Mouse (Mus musculus) kidney, embryonic 16.5 days (tissue): ENCODE results near the gene Gm20481. TPM values are rescaled to one million over a fixed set of nuclear protein-coding genes. Genes with fewer than 3 reads are reported as not detected.

Source experiments
- ATAC-seq: fragments of 200-750 bp; cut with Nextera tagmentation; 2 replicates; pipeline ENCODE4 v1.8.0; 2017; ENCODE audit warnings: moderate TSS enrichment; ENCODE audit not compliant: low FRiP score, low TSS enrichment
- H3K27ac ChIP-seq: fragments of 300-500 bp; sonication (generic); 2 replicates; pipeline ENCODE4 v1.5.1; 2014; ENCODE audit warnings: low read length
- H3K27me3 ChIP-seq: fragments of 300-500 bp; sonication (generic); 2 replicates; pipeline ENCODE4 v1.6.1; 2014; ENCODE audit warnings: low read length, control low read depth, mixed read lengths; ENCODE audit not compliant: insufficient read depth
- H3K36me3 ChIP-seq: fragments of 300-500 bp; sonication (generic); 2 replicates; pipeline ENCODE4 v1.6.1; 2014; ENCODE audit warnings: low read length, control low read depth, mixed read lengths; ENCODE audit not compliant: insufficient read depth
- H3K4me1 ChIP-seq: fragments of 300-500 bp; sonication (generic); 2 replicates; pipeline ENCODE4 v1.6.1; 2014; ENCODE audit warnings: low read length, control low read depth, mixed read lengths; ENCODE audit not compliant: insufficient read depth
- H3K4me2 ChIP-seq: fragments of 300-500 bp; sonication (generic); replicated peaks from 2 replicates; pipeline ENCODE4 v1.6.1; 2014; ENCODE audit warnings: low read depth, low read length
- H3K4me3 ChIP-seq: fragments of 300-500 bp; sonication (generic); 2 replicates; pipeline ENCODE4 v1.5.1; 2014; ENCODE audit warnings: mild to moderate bottlenecking, low read length
- H3K9ac ChIP-seq: fragments of 300-500 bp; sonication (generic); replicated peaks from 2 replicates; pipeline ENCODE4 v1.6.1; 2014; ENCODE audit warnings: low read length
- H3K9me3 ChIP-seq: fragments of 300-500 bp; sonication (generic); 2 replicates; pipeline ENCODE4 v1.6.1; 2016; ENCODE audit warnings: low read length, control low read depth
- WGBS: fragments of 180-500 bp; shearing (Covaris S2); extraction: QIAGEN DNeasy Blood & Tissue Kit; methylation state at CpG from one replicate; pipeline ENCODE4 v1.1.7; 2014; 5-methylcytosine and 5-hydroxymethylcytosine counted together
- polyA plus RNA-seq: library from polyadenylated mRNA; unstranded; fragments of >200 nt; fragmentation: Nextera tagmentation; extraction: Ambion mirVana; gene quantifications from 2 replicates; pipeline ENCODE4 v1.2.1, GENCODE M21; 2015

Gm20481 gene
- polyA plus RNA-seq, 1 experiment from 2014 or later, result not detected

DNA sequence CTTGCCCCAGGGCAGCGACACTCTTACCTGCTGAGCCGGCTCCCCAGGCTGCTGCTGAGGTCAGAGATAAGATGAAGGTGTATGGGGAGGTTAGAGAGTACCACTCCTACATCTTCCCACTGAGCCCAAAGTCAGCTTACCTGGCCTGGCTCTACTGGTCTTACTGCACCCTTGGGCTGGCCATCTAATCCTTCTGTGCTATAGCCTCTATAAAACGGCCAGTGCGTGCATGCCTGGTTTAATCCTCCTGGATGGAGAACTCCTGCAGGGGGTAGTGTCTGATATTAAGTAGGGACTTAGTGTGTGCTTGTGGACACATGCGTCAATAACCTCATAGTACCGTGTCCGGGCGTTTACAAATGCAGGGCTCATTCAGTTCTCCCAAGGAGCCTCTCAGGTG is 50.8 kb downstream of the Gm20481 start:
- Histone ChIP-seq H3K9ac (no peak overlapping the region), H3K4me1 (peaks cover 11% of the 10 kb centered on the region), H3K4me2 (no peak overlapping the region), H3K36me3 (peaks cover 8% of the 10 kb centered on the region), H3K27me3 (no peaks in the 10 kb centered on the region), H3K27ac (no peak overlapping the region), H3K9me3 (no peaks in the 10 kb centered on the region), H3K4me3 (no peak overlapping the region)
- 86% methylated on average over 8 of the region's 8 CpGs for WGBS
- ATAC-seq, result no peak

DNA sequence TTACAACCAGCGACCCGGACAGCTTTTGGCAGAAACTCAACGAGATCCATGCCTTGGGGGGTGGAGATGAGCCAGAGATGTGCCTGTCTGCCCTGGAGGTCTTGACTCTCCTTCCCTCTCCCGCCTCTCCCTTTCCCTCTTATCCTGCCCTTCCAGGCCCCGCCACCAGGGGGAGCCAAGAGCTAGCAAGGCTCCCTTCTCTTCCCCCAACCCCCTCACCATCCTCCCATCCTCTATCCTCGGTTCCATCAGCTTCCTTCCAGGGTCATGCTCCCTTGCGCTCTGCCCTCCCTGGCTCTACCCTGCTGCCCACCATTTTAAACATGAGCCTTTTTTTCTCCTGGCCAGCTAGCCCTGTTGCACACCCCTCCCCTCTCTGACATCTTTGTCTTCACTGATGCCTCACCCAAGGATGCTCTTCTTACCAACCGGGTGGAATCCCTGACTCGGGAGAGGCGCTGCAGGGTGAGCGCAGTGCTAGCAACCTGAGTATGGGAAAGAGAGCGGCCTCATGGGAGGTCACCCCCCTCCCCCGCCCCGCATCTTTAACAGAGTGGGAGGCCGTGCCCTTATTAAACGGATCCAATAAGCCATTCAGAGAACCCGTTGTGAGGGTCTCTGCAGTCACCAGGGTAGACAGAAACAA is 51.6 kb downstream of the Gm20481 start:
- ATAC-seq, result peak; percentile 62
- no peak overlapping the region for H3K4me3 ChIP-seq
- H3K4me1 ChIP-seq, result peaks cover 17% of the 10 kb centered on the region
- peaks cover 1% of the 10 kb centered on the region; the same call in 1 of the 2 replicates for H3K36me3 ChIP-seq
- 10% methylated on average over 17 of the region's 17 CpGs for WGBS
- H3K9me3 ChIP-seq, result no peaks in the 10 kb centered on the region
- no peak overlapping the region; the same call in 1 of the 2 replicates for H3K9ac ChIP-seq
- H3K4me2 ChIP-seq, result peak overlapping the region; percentile 37
- peak overlapping the region; percentile 84 for H3K27ac ChIP-seq
- H3K27me3 ChIP-seq, result no peaks in the 10 kb centered on the region

Other genes starting within 250 kb of the Gm20481 start
- gene C4b, start 226.0 kb upstream of the Gm20481 start, polyA plus RNA-seq, result 0.78 and 1.5 TPM in 2 replicates
- gene Cyp21a1, start 165.4 kb upstream of the Gm20481 start, polyA plus RNA-seq, result 38.4 and 41.9 TPM in 2 replicates
- 31.7 and 34.7 TPM in 2 replicates for gene Stk19, start 133.0 kb upstream of the Gm20481 start, polyA plus RNA-seq
- 71.0 and 77.9 TPM in 2 replicates for gene Dxo, start 132.9 kb upstream of the Gm20481 start, polyA plus RNA-seq
- gene Skiv2l, start 119.7 kb upstream of the Gm20481 start, polyA plus RNA-seq, result 59.3 and 62.0 TPM in 2 replicates
- gene Nelfe, start 119.5 kb upstream of the Gm20481 start, polyA plus RNA-seq, result 117 and 121 TPM in 2 replicates
- gene Cfb, start 107.4 kb upstream of the Gm20481 start, polyA plus RNA-seq, result 15.1 and 17.3 TPM in 2 replicates
- gene Zbtb12, start 90.4 kb upstream of the Gm20481 start, polyA plus RNA-seq, result 3.5 and 4.3 TPM in 2 replicates
- gene Gm20547, start 87.9 kb upstream of the Gm20481 start, polyA plus RNA-seq, result not detected in 2 replicates
- gene C2, start 71.6 kb upstream of the Gm20481 start, polyA plus RNA-seq, result 4.6 and 5.7 TPM in 2 replicates
- gene Ehmt2, start 71.4 kb upstream of the Gm20481 start, polyA plus RNA-seq, result 89.9 and 92.8 TPM in 2 replicates
- 17.9 and 18.9 TPM in 2 replicates for gene Slc44a4, start 55.4 kb upstream of the Gm20481 start, polyA plus RNA-seq
- gene Neu1, start 38.7 kb upstream of the Gm20481 start, polyA plus RNA-seq, result 50.0 and 54.1 TPM in 2 replicates
- 0.76 and 0.80 TPM in 2 replicates for gene Hspa1b, start 10.7 kb upstream of the Gm20481 start, polyA plus RNA-seq
- 11.2 and 13.4 TPM in 2 replicates for gene Hspa1a, start 2.2 kb downstream of the Gm20481 start, polyA plus RNA-seq
- 1.0 and 1.3 TPM in 2 replicates for gene Hspa1l, start 2.8 kb downstream of the Gm20481 start, polyA plus RNA-seq
- gene Lsm2, start 11.9 kb downstream of the Gm20481 start, polyA plus RNA-seq, result 206 and 230 TPM in 2 replicates
- 132 and 137 TPM in 2 replicates for gene Vars, start 31.1 kb downstream of the Gm20481 start, polyA plus RNA-seq
- 0.21 and 0.31 TPM in 2 replicates for gene Vwa7, start 46.7 kb downstream of the Gm20481 start, polyA plus RNA-seq
- gene Sapcd1, start 58.1 kb downstream of the Gm20481 start, polyA plus RNA-seq, result 5.7 and 7.1 TPM in 2 replicates
- gene Msh5, start 76.8 kb downstream of the Gm20481 start, polyA plus RNA-seq, result 4.5 and 6.9 TPM in 2 replicates
- 341 and 345 TPM in 2 replicates for gene Clic1, start 80.1 kb downstream of the Gm20481 start, polyA plus RNA-seq
- 375 and 376 TPM in 2 replicates for gene Ddah2, start 89.1 kb downstream of the Gm20481 start, polyA plus RNA-seq
- not detected in 2 replicates for gene Ly6g6c, start 95.5 kb downstream of the Gm20481 start, polyA plus RNA-seq
- 0.49 and 0.52 TPM in 2 replicates for gene Mpig6b, start 96.3 kb downstream of the Gm20481 start, polyA plus RNA-seq
- gene Ly6g6e, start 107.0 kb downstream of the Gm20481 start, polyA plus RNA-seq, result 1.1 and 2.0 TPM in 2 replicates
- gene Ly6g6d, start 108.2 kb downstream of the Gm20481 start, polyA plus RNA-seq, result 4.4 and 4.6 TPM in 2 replicates
- gene Ly6g6f, start 115.7 kb downstream of the Gm20481 start, polyA plus RNA-seq, result 0.26 TPM in 1 of 2 replicates, not detected in the other
- gene Abhd16a, start 119.4 kb downstream of the Gm20481 start, polyA plus RNA-seq, result 115 and 118 TPM in 2 replicates
- not detected in 2 replicates for gene Ly6g5c, start 138.4 kb downstream of the Gm20481 start, polyA plus RNA-seq
- gene Ly6g5b, start 145.5 kb downstream of the Gm20481 start, polyA plus RNA-seq, result 0.89 and 1.5 TPM in 2 replicates
- 22.3 and 23.7 TPM in 2 replicates for gene Gpank1, start 151.5 kb downstream of the Gm20481 start, polyA plus RNA-seq
- 293 and 308 TPM in 2 replicates for gene Csnk2b, start 152.1 kb downstream of the Gm20481 start, polyA plus RNA-seq
- gene D17H6S53E, start 156.5 kb downstream of the Gm20481 start, polyA plus RNA-seq, result 8.5 and 12.0 TPM in 2 replicates
- 22.2 and 27.5 TPM in 2 replicates for gene Apom, start 162.1 kb downstream of the Gm20481 start, polyA plus RNA-seq
- gene Bag6, start 165.3 kb downstream of the Gm20481 start, polyA plus RNA-seq, result 56.4 TPM in 2 replicates
- gene Prrc2a, start 195.0 kb downstream of the Gm20481 start, polyA plus RNA-seq, result 166 and 215 TPM in 2 replicates
- 8.3 and 9.2 TPM in 2 replicates for gene Aif1, start 206.2 kb downstream of the Gm20481 start, polyA plus RNA-seq
- 10.7 and 12.8 TPM in 2 replicates for gene Lst1, start 218.5 kb downstream of the Gm20481 start, polyA plus RNA-seq
- gene Ltb, start 224.5 kb downstream of the Gm20481 start, polyA plus RNA-seq, result 0.66 and 1.2 TPM in 2 replicates
- gene Tnf, start 232.1 kb downstream of the Gm20481 start, polyA plus RNA-seq, result 0.15 and 0.28 TPM in 2 replicates
- 0.13 TPM in 1 of 2 replicates, not detected in the other for gene Lta, start 235.4 kb downstream of the Gm20481 start, polyA plus RNA-seq